Mouse (Mus musculus) kidney, adult 2 months (tissue): Measurements from ENCODE around the gene Peak1.

ENCODE experiments used
- CTCF ChIP-seq: fragments of 200-500 bp; conservative IDR thresholded peaks from 2 replicates; pipeline ENCODE4 v1.5.1; 2011; ENCODE audit warnings: low read depth, mild to moderate bottlenecking, control low read depth, low read length, moderate library complexity, mixed read lengths; ENCODE audit not compliant: insufficient read depth, insufficient read length
- POLR2A ChIP-seq: fragments of 200-500 bp; IDR thresholded peaks from one replicate; pipeline ENCODE4 v1.6.1; 2011; ENCODE audit warnings: low read depth, low read length, control low read depth

DNA sequence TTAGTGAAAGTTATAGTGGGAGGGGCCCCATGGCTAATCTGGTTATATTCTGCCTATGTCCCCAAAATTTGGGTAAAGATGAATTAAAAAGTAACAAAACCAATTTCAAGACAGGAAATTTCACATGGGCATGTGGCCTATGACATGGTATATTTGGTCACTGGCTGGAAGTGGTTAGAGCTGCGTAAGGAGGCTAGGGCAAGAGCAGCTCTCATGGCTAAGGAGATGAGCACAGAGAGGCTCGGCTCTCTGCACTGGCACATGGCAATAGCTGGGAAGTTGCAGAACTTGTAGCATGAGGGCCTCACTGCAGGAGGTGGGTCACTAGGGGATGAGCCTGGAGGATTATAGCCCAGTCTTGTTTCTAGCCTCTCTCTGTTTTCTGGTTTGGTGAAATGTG lies 199.0 kb downstream of the Peak1 start:
- TF ChIP-seq CTCF, result no peak
- TF ChIP-seq POLR2A, result no peak
